Mouse (Mus musculus): ENCODE measurements at regions not wholly inside any gene's neighbourhood (a gene's known extent, or its start where the extent isn't known, plus 50 kb on each side); places are given as distances from the start of the nearest gene placed in this dataset.

- H3K4me3 ChIP-seq, result no peak overlapping the region
- no peak overlapping the region for H3K27ac ChIP-seq
- intact Hi-C loops (cut with DNase I), result no loop called here
- DNase-seq (ENCODE audit: extremely low spot score in 1 of 2, low spot score in 2 of 2), result no peak
- TF ChIP-seq CTCF (IDR thresholded peaks at IDR 0.05), result no peak
Measured at GRCm38 (mm10) chr4:72688842-72689241, 163.6 kb downstream of the Aldoart1 start.

- no peak for DNase-seq (ENCODE audit: extremely low spot score in 1 of 2, low spot score in 2 of 2)
- Histone ChIP-seq H3K27ac (no peak overlapping the region), H3K4me3 (no peak overlapping the region)
- no peak for TF ChIP-seq CTCF (IDR thresholded peaks at IDR 0.05)
- intact Hi-C loops (cut with DNase I), result no loop called here
Measured at GRCm38 (mm10) chr4:72674006-72674405, 178.4 kb downstream of the Aldoart1 start.

GRCm38 (mm10) chr4:72671652-72672411, 180.6 kb downstream of the Aldoart1 start:
- no peak for TF ChIP-seq CTCF (IDR thresholded peaks at IDR 0.05)
- DNase-seq (ENCODE audit: extremely low spot score in 1 of 2, low spot score in 2 of 2), result no peak
- Histone ChIP-seq H3K4me3 (no peak overlapping the region), H3K27ac (no peak overlapping the region)
- intact Hi-C loops (cut with DNase I), result no loop called here

GRCm38 (mm10) chr4:72669827-72670494, 182.5 kb downstream of the Aldoart1 start:
- intact Hi-C loops (cut with DNase I), result no loop called here
- no peak for DNase-seq (ENCODE audit: extremely low spot score in 1 of 2, low spot score in 2 of 2)
- H3K27ac ChIP-seq, result no peak overlapping the region
- no peak for TF ChIP-seq CTCF (IDR thresholded peaks at IDR 0.05)
- no peak overlapping the region for H3K4me3 ChIP-seq

- DNase-seq (ENCODE audit: extremely low spot score in 1 of 2, low spot score in 2 of 2), result no peak
- Histone ChIP-seq H3K4me3 (no peak overlapping the region), H3K27ac (no peak overlapping the region)
- no peak for TF ChIP-seq CTCF (IDR thresholded peaks at IDR 0.05)
- intact Hi-C loops (cut with DNase I), result no loop called here
Measured at GRCm38 (mm10) chr4:72664379-72664778, 188.1 kb downstream of the Aldoart1 start.

- no peak overlapping the region for H3K27ac ChIP-seq
- intact Hi-C loops (cut with DNase I), result no loop called here
- TF ChIP-seq CTCF (IDR thresholded peaks at IDR 0.05), result no peak
- no peak overlapping the region for H3K4me3 ChIP-seq
- no peak for DNase-seq (ENCODE audit: extremely low spot score in 1 of 2, low spot score in 2 of 2)
Measured at GRCm38 (mm10) chr4:72662477-72662876, 190.0 kb downstream of the Aldoart1 start.

GRCm38 (mm10) chr4:72656206-72656605, 196.2 kb downstream of the Aldoart1 start:
- intact Hi-C loops (cut with DNase I), result no loop called here
- no peak for DNase-seq (ENCODE audit: extremely low spot score in 1 of 2, low spot score in 2 of 2)
- no peak for TF ChIP-seq CTCF (IDR thresholded peaks at IDR 0.05)
- no peak overlapping the region for H3K4me3 ChIP-seq
- no peak overlapping the region for H3K27ac ChIP-seq

GRCm38 (mm10) chr4:72647130-72647529, 205.3 kb downstream of the Aldoart1 start:
- no peak for TF ChIP-seq CTCF (IDR thresholded peaks at IDR 0.05)

GRCm38 (mm10) chr4:72629416-72629815, 223.0 kb downstream of the Aldoart1 start:
- Histone ChIP-seq H3K4me3 (no peak overlapping the region), H3K27ac (no peak overlapping the region)
- intact Hi-C loops (cut with DNase I), result no loop called here
- TF ChIP-seq CTCF (IDR thresholded peaks at IDR 0.05), result no peak
- no peak for DNase-seq (ENCODE audit: extremely low spot score in 1 of 2, low spot score in 2 of 2)

More at GRCm38 (mm10) chr4:72647130-72647529, 205.3 kb downstream of the Aldoart1 start:
- intact Hi-C loops (cut with DNase I), result no loop called here
- Histone ChIP-seq H3K27ac (no peak overlapping the region), H3K4me3 (no peak overlapping the region)
- DNase-seq (ENCODE audit: extremely low spot score in 1 of 2, low spot score in 2 of 2), result no peak

- TF ChIP-seq CTCF (IDR thresholded peaks at IDR 0.05), result no peak
- no peak overlapping the region for H3K27ac ChIP-seq
- intact Hi-C loops (cut with DNase I), result no loop called here
- no peak overlapping the region for H3K4me3 ChIP-seq
- DNase-seq (ENCODE audit: extremely low spot score in 1 of 2, low spot score in 2 of 2), result no peak
Measured at GRCm38 (mm10) chr4:72627219-72627930, 225.1 kb downstream of the Aldoart1 start.

- Histone ChIP-seq H3K4me3 (no peak overlapping the region), H3K27ac (no peak overlapping the region)
- no peak for DNase-seq (ENCODE audit: extremely low spot score in 1 of 2, low spot score in 2 of 2)
- intact Hi-C loops (cut with DNase I), result no loop called here
- no peak for TF ChIP-seq CTCF (IDR thresholded peaks at IDR 0.05)
Measured at GRCm38 (mm10) chr4:72605107-72605506, 247.3 kb downstream of the Aldoart1 start.

- DNase-seq (ENCODE audit: extremely low spot score in 1 of 2, low spot score in 2 of 2), result no peak
- TF ChIP-seq CTCF (IDR thresholded peaks at IDR 0.05), result no peak
- intact Hi-C loops (cut with DNase I), result no loop called here
- Histone ChIP-seq H3K27ac (no peak overlapping the region), H3K4me3 (no peak overlapping the region)
Measured at GRCm38 (mm10) chr4:72595494-72595893, 256.9 kb downstream of the Aldoart1 start.

All from left cerebral cortex, adult 2 months (tissue).